Mouse (Mus musculus): ENCODE data around the gene Mob2. TPM values are rescaled to one million over a fixed set of nuclear protein-coding genes. Genes with fewer than 3 reads are reported as not detected.

Mob2 gene
- polyA plus RNA-seq, 1 experiment, result 50.7 TPM

DNA sequence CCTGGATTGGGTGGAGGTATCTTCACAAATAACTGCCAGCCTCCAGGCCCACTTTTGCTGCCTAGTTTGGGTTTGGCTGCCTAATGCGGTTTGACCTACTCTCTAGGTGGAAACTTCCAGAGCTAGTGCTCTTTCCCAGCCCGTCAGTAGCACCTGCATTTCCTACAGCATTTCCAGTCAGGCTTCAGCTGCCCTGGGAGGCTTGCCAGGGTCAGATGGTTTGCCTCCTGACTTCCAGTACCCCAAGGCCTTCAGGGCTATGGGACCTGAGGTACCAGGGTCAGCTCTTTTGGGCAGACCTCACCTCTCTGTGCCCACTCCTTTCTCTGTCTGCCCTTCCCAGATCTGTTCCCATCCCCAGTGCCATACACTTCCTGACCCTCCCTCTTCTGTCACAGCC is 99.9 kb downstream of the Mob2 start:
- TF ChIP-seq POLR2A (IDR thresholded peaks at IDR 0.05; ENCODE audit: extremely low read depth, insufficient read depth, low read length) (no peak), CTCF (IDR thresholded peaks at IDR 0.05; ENCODE audit: extremely low read depth, insufficient read depth, low read length) (no peak)
- Histone ChIP-seq H3K4me1 (ENCODE audit: control insufficient read depth, insufficient read depth, low read length) (peaks cover 44% of the 10 kb centered on the region), H3K4me3 (ENCODE audit: insufficient read depth, low read length) (no peak overlapping the region), H3K27ac (ENCODE audit: insufficient read depth, low read length) (peak overlapping the region; percentile 32; the same call in 1 of the 2 replicates)

DNA sequence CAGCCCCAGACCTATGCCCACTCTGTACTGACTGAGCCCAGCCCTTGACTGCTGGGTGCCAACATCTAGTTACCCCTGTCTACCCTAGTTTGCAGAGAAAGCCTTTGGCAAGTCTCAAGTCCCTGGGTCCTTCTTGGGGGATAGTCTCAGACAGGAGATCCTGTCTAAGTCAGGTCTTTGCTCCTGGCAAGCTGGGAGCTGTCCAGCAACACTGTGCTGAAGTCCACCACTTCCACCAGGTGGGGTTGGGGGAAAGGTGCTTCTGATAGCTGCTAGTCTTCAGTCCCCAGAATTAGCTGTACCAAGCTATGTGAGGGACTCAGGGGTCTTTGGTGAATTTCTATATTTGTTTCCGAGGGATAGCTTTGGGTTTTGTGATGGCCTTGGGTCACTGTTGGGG is 101.7 kb downstream of the Mob2 start:
- no peak for TF ChIP-seq CTCF (IDR thresholded peaks at IDR 0.05; ENCODE audit: extremely low read depth, insufficient read depth, low read length)
- TF ChIP-seq POLR2A (IDR thresholded peaks at IDR 0.05; ENCODE audit: extremely low read depth, insufficient read depth, low read length), result no peak
- no peak overlapping the region for H3K27ac ChIP-seq (ENCODE audit: insufficient read depth, low read length)
- H3K4me1 ChIP-seq (ENCODE audit: control insufficient read depth, insufficient read depth, low read length), result peaks cover 45% of the 10 kb centered on the region
- H3K4me3 ChIP-seq (ENCODE audit: insufficient read depth, low read length), result no peak overlapping the region

Other genes starting within 250 kb of the Mob2 start
- not detected in 2 replicates for gene Muc5b, start 222.0 kb downstream of the Mob2 start, polyA plus RNA-seq (2012; rRNA removed)
- gene Tollip, start 142.6 kb downstream of the Mob2 start, polyA plus RNA-seq (2012; rRNA removed), result 121 and 122 TPM in 2 replicates
- 179 and 188 TPM in 2 replicates for gene Brsk2, start 111.3 kb downstream of the Mob2 start, polyA plus RNA-seq (2012; rRNA removed)
- 94.9 and 102 TPM in 2 replicates for gene Dusp8, start 34.8 kb upstream of the Mob2 start, polyA plus RNA-seq (2012; rRNA removed)
- gene Gm45618, start 59.7 kb upstream of the Mob2 start, polyA plus RNA-seq (2012; rRNA removed), result not detected in 2 replicates
- not detected in 2 replicates for gene Gm39115, start 75.0 kb upstream of the Mob2 start, polyA plus RNA-seq (2012; rRNA removed)
- not detected in 2 replicates for gene Gm45337, start 83.5 kb upstream of the Mob2 start, polyA plus RNA-seq (2012; rRNA removed)
- gene Gm29735, start 96.0 kb upstream of the Mob2 start, polyA plus RNA-seq (2012; rRNA removed), result not detected in 2 replicates
- not detected in 2 replicates for gene Gm4553, start 104.7 kb upstream of the Mob2 start, polyA plus RNA-seq (2012; rRNA removed)
- not detected in 2 replicates for gene Krtap5-2, start 114.9 kb upstream of the Mob2 start, polyA plus RNA-seq (2012; rRNA removed)
- not detected in 2 replicates for gene Gm10153, start 129.3 kb upstream of the Mob2 start, polyA plus RNA-seq (2012; rRNA removed)
- not detected in 2 replicates for gene Krtap5-3, start 140.3 kb upstream of the Mob2 start, polyA plus RNA-seq (2012; rRNA removed)
- not detected in 2 replicates for gene Gm7579, start 150.8 kb upstream of the Mob2 start, polyA plus RNA-seq (2012; rRNA removed)
- gene Krtap5-5, start 168.9 kb upstream of the Mob2 start, polyA plus RNA-seq (2012; rRNA removed), result not detected in 2 replicates
- gene Gm40460, start 180.0 kb upstream of the Mob2 start, polyA plus RNA-seq (2012; rRNA removed), result not detected in 2 replicates
- not detected in 2 replicates for gene Gm2431, start 197.3 kb upstream of the Mob2 start, polyA plus RNA-seq (2012; rRNA removed)
- gene Gm4559, start 213.3 kb upstream of the Mob2 start, polyA plus RNA-seq (2012; rRNA removed), result not detected in 2 replicates
- not detected in 2 replicates for gene Krtap5-1, start 236.1 kb upstream of the Mob2 start, polyA plus RNA-seq (2012; rRNA removed)
- gene Krtap5-4, start 242.5 kb upstream of the Mob2 start, polyA plus RNA-seq (2012; rRNA removed), result not detected in 2 replicates